Mouse (Mus musculus) cerebellum, postnatal 10 days (tissue): ENCODE measurements around the gene Adamtsl1.

Source experiments
- DNase-seq, 2 experiments: peaks; one replicate each; pipeline ENCODE4 v3.0.0; 2021; ENCODE audit warnings: mixed read lengths in 2 of 2

Gene Adamtsl1

GRCm38 (mm10) chr4:86329481-86329880 lies 815.5 kb downstream of the Adamtsl1 start:
- no peak for DNase-seq

- DNase-seq: no peak
These were observed 822.0 kb downstream of the Adamtsl1 start for GRCm38 (mm10) chr4:86335861-86336415.

DNA sequence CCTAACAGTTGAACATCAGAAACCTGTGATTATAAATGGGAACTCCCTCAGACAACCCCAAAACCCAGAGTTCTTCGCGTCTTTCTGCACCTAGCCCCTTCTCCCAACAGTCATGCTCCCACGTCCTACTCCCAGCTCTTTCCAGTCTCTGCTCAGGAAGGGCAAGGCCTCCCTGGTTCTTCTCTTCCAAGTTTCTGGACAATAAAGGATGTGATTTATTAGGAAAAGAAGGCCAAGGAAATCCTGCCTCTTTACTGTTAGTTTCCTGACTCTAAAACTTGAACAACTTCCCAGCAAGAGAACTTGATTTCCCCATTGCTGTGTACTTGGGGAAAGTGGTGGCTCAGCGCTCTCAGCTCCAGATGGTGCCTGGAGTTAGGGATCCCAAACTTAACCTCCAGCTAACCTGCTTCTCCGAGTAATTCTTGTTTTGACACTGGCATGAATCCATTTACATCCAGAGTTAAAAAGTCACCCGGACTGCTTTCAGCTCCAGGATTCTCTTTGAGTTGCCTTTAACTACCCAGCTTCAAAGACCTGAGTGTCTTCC lies 823.3 kb downstream of the Adamtsl1 start:
- no peak for DNase-seq

DNA sequence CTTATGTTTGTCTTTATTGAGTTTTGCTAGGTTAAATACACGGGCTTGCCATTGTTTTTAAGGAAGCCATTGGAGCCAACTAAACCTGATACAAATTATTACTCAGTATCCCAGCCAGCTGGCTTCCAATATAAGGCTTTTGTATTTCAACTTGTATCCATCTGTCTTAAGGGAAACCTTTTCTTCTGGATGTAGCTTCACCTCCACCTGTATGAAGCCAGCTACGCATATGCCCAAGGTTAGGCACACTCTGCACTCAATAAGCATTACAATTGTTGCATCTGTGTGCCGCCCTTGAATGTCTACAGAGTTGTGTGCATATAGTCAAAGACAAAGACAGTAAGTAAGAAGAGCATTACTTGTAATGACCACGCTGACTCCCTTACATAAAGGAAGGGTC lies 835.4 kb downstream of the Adamtsl1 start:
- no peak for DNase-seq

DNA sequence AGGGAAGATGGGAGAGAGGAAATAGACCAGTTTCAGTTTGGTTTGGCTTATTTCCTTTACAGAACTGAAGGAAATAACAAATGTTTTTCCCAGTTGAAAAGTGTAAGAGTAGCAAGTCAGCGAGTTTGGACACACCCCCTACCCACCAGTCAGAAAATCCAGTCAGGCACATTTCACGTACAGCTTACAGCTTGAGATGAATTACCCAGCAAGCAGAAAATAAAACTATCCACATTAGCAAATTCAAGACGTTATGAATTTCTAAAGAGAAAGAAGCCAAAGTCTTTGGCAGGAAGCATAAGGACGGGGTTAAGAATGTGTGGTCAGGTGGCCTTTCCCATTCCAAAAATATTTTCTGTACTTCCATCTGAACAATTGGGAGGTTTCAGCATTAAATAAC lies 838.1 kb downstream of the Adamtsl1 start:
- DNase-seq: no peak

DNA sequence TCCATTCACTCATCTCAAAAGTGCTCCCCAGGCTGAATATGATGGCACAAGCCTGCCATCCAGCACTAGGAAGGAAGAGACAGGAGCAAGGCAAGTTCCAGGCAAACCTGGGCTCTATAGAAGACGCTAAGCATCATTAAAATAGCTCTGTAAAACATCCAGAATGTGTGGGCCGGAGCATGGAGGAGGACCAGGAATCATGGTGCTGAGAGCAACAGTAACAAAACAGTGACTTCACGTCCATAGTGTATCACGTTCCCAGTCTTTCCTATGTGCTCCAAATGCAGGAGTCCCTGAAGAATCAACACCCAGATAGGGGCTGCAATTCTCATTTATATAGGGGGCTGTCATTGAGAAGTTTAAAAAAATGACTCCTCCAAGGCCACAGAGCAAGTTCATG lies 839.6 kb downstream of the Adamtsl1 start:
- no peak for DNase-seq

DNA sequence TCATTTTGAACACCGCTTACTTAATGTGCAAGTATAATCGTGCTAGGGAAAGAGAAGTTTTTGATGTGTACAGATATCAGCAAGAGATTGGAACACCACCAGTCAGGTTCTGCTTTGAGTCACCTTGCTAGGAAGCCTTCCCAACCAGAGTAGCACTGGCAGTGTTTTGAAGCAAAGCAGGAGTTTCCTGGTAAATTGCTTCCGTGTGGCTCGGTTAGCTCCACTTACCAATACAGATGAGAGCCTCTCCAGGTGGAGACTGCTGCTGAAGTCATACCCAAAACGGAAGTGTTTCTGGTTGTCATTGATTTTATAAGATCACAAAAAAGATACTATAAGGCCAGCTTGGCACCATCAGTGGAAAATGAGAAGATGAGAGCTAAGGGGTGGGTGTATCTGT lies 845.4 kb downstream of the Adamtsl1 start:
- DNase-seq: no peak

GRCm38 (mm10) chr4:86369055-86369454 lies 855.1 kb downstream of the Adamtsl1 start:
- no peak for DNase-seq

DNA sequence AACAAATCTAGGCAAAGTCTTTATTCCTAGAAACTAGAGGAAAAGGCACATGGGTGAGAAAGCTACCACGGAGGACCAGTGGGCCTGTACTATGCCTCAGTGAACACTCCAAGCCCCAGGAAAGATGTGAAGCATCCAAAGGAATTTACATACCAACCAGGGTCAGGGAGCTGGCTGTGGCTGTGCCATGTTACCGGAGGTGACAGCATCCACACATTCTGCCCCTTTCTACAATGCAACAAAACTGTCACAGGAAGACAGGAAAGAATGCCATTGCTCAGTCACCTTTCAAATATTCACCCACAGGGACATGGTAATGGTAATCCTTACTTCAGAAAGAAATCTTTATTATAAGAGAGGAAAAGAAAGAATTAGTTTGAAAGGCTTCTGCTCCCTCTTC lies 859.2 kb downstream of the Adamtsl1 start:
- no peak for DNase-seq

DNA sequence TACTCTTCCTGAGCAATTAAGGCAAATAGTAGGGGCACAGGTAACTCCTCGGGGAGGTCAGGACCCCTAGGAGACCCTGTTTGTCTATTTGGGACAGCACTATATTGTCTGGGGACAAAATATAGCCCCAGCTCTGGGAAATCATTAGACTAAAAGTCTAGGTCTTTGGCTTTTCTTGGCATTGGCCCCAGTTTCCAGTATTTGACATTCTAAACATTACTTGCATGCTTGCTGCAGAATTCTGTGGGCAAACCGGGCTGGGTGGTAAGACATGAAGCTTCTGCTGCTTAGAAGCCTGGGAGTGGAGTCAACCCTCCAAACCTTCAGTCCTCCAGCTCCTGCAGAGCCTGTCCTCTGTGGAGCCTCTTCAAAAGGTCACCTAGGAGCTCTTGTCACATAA lies 869.2 kb downstream of the Adamtsl1 start:
- DNase-seq: no peak

GRCm38 (mm10) chr4:86385121-86385520 lies 871.1 kb downstream of the Adamtsl1 start:
- DNase-seq: no peak

GRCm38 (mm10) chr4:86388430-86388829 lies 874.5 kb downstream of the Adamtsl1 start:
- DNase-seq: peak; percentile 47

DNA sequence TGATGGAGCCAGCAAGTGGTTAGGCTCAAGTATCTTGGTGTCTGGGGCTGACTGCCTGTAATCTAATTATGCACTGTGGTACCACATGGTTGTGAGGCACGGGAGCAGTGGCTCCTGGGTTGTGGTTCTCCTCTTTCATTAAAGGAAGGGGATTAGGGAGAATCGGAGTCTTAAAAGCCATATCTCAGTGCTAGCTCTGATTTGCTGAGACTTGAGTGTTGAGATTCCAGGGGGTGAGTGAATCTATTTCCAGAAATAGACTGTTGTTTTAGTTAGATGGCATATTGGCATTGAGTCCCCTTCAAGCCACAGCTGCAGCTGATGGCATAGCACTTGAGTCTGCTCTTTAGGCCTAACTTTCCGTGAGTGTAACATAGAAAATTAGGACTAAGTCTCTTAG lies 877.2 kb downstream of the Adamtsl1 start:
- no peak for DNase-seq

- DNase-seq: no peak
These were observed 881.7 kb downstream of the Adamtsl1 start for GRCm38 (mm10) chr4:86395636-86396035.

DNA sequence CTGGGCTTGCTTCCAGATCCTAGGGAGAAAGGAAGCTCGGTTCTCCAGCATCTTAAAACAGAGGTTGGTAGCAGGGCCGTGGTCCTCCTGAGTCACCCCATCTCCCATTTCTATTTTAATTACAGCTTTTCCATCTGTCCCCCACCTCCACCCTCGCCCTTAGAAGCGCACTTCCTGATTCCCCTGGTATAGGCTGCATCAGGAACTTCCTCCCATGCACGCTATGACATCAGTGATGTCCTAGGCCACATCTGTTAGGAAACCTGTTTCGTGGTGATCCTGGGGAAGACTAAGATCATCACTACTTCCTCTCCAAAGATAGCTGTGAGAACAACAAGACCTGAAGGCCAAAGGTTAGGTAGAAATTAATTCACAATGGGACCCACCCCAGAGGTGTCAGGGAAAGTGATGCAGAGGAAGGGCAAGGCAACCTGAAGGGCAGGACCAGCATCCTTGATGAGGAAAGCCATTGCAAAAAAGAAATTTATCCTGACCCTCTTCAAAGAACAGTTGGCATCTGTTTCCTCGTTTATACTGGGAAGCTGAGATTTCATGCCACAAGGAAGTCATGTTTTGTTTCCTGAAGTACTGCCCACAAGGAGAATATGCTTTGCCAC lies 882.8 kb downstream of the Adamtsl1 start:
- no peak for DNase-seq

DNA sequence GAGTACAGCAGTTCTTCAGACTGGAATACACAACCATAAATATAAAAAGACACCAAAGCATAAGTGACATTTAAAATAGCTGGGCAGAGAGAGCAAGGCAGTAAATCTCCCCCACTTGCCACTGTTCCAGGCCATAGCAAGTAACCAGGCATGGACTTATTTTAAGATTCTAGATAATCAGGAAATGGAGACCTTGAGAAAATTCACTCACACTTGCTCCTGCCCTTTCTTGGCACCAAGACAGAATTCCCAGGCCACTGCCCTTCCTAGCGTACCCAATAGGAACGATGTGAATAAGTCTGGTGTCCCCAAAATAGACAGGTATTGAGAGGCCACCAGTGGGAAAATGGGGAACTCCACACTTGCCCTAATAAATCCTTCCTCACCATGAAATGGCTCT lies 883.5 kb downstream of the Adamtsl1 start:
- DNase-seq: no peak

GRCm38 (mm10) chr4:86401116-86401515 lies 887.1 kb downstream of the Adamtsl1 start:
- DNase-seq: no peak

DNA sequence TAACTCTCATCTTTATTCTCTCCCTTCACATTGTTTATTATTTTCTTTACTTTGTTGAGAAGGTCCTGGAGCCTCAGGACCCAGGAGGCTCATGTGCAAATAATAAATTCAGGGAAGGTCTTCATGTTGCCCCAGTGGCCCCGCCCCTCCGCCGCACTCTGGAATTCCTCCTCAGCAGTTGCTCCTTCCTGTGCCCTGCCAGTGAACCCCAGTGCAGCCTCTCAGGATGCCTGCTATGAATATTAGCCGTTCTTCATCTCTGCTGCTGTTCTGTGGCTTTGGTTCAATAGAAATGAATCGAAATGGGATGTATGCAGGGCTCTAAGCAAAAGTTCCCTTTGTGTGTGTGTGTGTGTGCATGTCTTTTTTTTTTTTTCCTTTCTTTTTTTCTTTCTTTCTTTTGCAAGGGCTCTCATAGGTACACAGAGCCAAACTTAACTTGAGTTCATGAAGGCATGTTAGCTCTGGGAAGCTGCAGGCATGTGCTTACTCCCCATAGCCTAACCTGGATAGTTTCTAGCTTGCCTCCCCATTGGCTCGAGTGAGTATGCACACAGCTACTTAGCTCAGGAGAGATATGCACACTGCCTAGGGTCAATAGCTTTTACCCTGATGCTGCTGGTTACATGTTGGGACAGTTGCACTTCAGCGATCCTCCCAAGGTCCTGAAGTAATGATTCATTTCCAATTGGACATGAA lies 892.7 kb downstream of the Adamtsl1 start:
- DNase-seq: no peak

- no peak for DNase-seq
These were observed 893.2 kb downstream of the Adamtsl1 start for GRCm38 (mm10) chr4:86407200-86407527.

- no peak for DNase-seq
These were observed 894.4 kb downstream of the Adamtsl1 start for GRCm38 (mm10) chr4:86408421-86408820.

GRCm38 (mm10) chr4:86410946-86411345 lies 897.0 kb downstream of the Adamtsl1 start:
- no peak for DNase-seq

GRCm38 (mm10) chr4:86413388-86413787 lies 899.4 kb downstream of the Adamtsl1 start:
- no peak for DNase-seq

DNA sequence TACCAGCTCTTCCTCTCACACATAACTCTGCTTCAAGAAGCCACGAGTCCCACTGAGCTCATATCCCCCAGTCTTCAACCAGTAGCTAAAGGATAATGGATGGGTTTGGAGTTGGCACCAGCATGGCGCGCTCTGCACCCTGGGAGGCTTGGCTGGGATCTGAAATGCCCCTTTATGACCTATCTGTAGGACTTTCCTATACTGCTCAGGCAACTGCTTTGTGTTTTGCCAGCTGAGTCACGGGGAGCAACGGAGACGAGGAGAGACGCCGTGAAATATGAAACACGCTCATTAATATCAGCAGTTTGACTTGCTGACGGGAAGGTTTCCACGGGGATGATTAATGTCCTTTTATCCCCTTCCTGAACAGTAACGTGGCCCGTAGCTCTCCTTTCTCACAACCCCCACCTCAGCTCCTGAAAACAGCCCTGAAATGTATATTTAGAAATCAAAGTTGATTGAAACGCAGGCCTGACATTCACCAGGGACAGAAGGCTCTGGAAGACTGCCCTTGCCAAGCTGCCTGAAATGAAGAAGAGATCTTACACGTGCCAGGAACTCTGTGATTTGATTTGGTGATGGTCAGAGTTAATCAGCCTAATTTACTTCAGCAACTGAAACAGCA lies 902.5 kb downstream of the Adamtsl1 start:
- DNase-seq: peak; percentile 60

DNA sequence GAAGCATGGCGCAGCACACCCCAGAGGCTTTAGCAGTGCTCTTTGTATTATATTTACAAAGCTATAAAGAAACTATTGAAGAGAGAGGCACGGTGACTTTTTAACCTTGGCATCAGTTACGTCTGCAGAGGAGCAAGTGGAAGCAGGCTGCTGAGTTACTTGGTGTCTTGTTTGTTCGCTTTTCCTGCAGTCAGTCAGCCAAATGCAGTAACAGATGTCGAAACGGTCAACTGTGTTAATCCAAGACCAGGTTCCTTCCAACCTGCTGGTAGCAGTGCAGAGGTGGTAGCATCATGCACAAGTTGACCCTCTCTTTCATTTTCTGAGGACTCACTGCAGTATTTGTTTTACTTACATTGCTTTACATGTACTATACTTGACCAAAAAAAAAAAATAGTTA lies 908.6 kb downstream of the Adamtsl1 start:
- no peak for DNase-seq
